Mouse (Mus musculus): ENCODE measurements around the gene Prkcsh. TPM values are rescaled to one million over a fixed set of nuclear protein-coding genes. Genes with fewer than 3 reads are reported as not detected.

Prkcsh gene
- polyA plus RNA-seq, 1 experiment from 2014 or later: 70.1 TPM

GRCm38 (mm10) chr9:21977972-21978371 lies 24.6 kb upstream of the Prkcsh start:
- WGBS: 34% methylated on average over 2 of the region's 2 CpGs
- DNase-seq (ENCODE audit: low spot score): no peak

GRCm38 (mm10) chr9:21978398-21979128 lies 24.0 kb upstream of the Prkcsh start:
- 91% methylated on average over 4 of the region's 4 CpGs for WGBS
- no peak overlapping the region for H3K27ac ChIP-seq
- no peak for ATAC-seq (ENCODE audit: low FRiP score)
- no peak for DNase-seq (ENCODE audit: low spot score)
- no peaks in the 10 kb centered on the region for H3K36me3 ChIP-seq (replicated peaks; ENCODE audit: control insufficient read depth, insufficient read depth)
- H3K27me3 ChIP-seq (ENCODE audit: control insufficient read depth, insufficient read depth, low read length): no peaks in the 10 kb centered on the region
- H3K4me2 ChIP-seq (replicated peaks): no peak overlapping the region
- no peaks in the 10 kb centered on the region for H3K9me3 ChIP-seq (ENCODE audit: control insufficient read depth, low read length)
- no peak overlapping the region for H3K9ac ChIP-seq
- H3K4me3 ChIP-seq (replicated peaks; ENCODE audit: low read length): no peak overlapping the region
- no peaks in the 10 kb centered on the region for H3K4me1 ChIP-seq (replicated peaks; ENCODE audit: control insufficient read depth, insufficient read depth, low read length)

More at GRCm38 (mm10) chr9:21977972-21978371, 24.6 kb upstream of the Prkcsh start:
- Histone ChIP-seq H3K9me3 (ENCODE audit: control insufficient read depth, low read length) (no peaks in the 10 kb centered on the region), H3K27me3 (ENCODE audit: control insufficient read depth, insufficient read depth, low read length) (no peaks in the 10 kb centered on the region), H3K27ac (no peak overlapping the region), H3K4me1 (replicated peaks; ENCODE audit: control insufficient read depth, insufficient read depth, low read length) (no peaks in the 10 kb centered on the region), H3K9ac (no peak overlapping the region), H3K4me3 (replicated peaks; ENCODE audit: low read length) (no peak overlapping the region), H3K36me3 (replicated peaks; ENCODE audit: control insufficient read depth, insufficient read depth) (no peaks in the 10 kb centered on the region), H3K4me2 (replicated peaks) (no peak overlapping the region)
- ATAC-seq (ENCODE audit: low FRiP score): no peak

GRCm38 (mm10) chr9:21983911-21984310 lies 18.7 kb upstream of the Prkcsh start:
- Histone ChIP-seq H3K9ac (no peak overlapping the region), H3K36me3 (replicated peaks; ENCODE audit: control insufficient read depth, insufficient read depth) (no peaks in the 10 kb centered on the region), H3K4me1 (replicated peaks; ENCODE audit: control insufficient read depth, insufficient read depth, low read length) (peaks cover 10% of the 10 kb centered on the region; the same call in 1 of the 2 replicates), H3K27me3 (ENCODE audit: control insufficient read depth, insufficient read depth, low read length) (peaks cover 28% of the 10 kb centered on the region), H3K4me2 (replicated peaks) (no peak overlapping the region), H3K4me3 (replicated peaks; ENCODE audit: low read length) (no peak overlapping the region), H3K27ac (no peak overlapping the region), H3K9me3 (ENCODE audit: control insufficient read depth, low read length) (no peaks in the 10 kb centered on the region)
- WGBS: 32% methylated on average over 3 of the region's 3 CpGs
- DNase-seq (ENCODE audit: low spot score): no peak
- no peak for ATAC-seq (ENCODE audit: low FRiP score)

DNA sequence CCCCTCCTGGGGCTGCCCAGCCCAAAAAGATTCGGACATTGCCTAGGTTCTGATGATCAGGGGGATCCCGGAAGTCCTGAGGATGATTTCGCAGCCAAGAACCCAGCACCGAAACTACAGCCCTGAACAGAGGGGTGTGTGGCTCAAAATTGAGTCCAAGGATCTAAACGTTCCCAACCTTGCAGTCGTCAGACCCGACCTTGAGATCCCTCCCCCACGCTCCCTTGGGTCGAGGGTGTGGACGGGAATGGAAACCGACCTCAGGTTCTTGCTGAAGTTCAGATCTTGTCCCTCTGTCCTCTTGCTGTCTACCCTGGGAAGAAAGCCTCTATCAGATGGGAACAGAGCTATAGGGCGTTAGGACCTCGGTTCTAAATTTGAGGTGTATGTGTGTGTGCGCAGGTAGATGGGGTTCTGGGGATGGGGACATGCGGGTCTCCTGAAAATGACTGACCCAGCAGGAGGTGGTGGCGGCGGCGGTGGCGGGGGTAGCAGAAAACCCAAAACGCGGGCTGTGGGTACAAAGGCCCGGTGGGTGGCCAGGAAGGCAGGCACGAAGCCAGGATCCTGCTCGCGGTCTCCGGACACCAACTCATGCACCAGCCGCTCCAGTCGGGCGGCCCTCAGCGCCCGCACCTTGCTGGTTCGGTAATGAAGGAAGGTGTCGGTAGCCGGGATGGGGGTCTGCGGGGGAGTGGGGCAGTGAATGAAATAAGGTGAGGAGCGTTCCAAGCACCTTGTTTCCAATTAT lies 14.8 kb upstream of the Prkcsh start:
- Histone ChIP-seq H3K27ac (no peak overlapping the region), H3K4me3 (replicated peaks; ENCODE audit: low read length) (peak overlapping the region; percentile 22), H3K4me1 (replicated peaks; ENCODE audit: control insufficient read depth, insufficient read depth, low read length) (peaks cover 18% of the 10 kb centered on the region; the same call in 1 of the 2 replicates), H3K36me3 (replicated peaks; ENCODE audit: control insufficient read depth, insufficient read depth) (no peaks in the 10 kb centered on the region), H3K9ac (no peak overlapping the region), H3K27me3 (ENCODE audit: control insufficient read depth, insufficient read depth, low read length) (peaks cover 58% of the 10 kb centered on the region), H3K4me2 (replicated peaks) (peak overlapping the region; percentile 49), H3K9me3 (ENCODE audit: control insufficient read depth, low read length) (no peaks in the 10 kb centered on the region)
- 8% methylated on average over 36 of the region's 36 CpGs for WGBS
- ATAC-seq (ENCODE audit: low FRiP score) (no peak), DNase-seq (ENCODE audit: low spot score) (no peak)

DNA sequence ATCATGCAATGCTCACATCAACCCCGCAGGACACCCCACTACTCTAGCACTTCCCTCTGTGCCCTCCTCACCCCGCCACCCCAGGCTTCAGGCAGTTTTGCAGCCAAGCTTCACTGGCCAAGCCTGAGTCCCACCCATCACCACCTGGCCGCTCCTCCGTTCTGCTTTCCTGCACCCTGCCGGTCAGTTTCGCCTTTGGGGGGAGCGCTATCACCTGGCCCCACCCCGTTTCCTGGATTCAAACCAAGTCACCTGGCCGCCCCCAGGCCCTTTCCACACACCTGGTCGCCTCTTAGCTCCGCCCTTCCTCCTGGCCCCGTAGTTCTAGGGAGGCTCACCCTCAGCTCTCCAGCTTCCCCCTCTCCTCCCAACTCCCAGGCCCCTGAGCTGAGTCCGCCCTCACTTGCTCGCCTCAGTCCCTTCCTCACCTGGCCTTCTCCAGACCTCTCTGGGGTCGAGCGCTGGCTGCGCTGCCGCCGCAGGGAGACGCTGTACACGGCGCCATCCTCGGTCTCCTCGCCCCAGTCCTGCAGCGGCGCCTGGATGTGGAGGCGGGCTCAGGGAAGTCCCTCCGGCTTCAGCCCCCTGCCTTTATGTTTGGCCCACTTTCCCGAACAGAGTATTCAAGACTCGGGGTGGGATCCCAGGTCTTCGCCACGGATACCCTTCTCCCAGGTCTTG lies 14.0 kb upstream of the Prkcsh start:
- peak overlapping the region; percentile 49 for H3K4me2 ChIP-seq (replicated peaks)
- peak overlapping the region; percentile 12 for H3K9ac ChIP-seq
- peaks cover 18% of the 10 kb centered on the region; the same call in 1 of the 2 replicates for H3K4me1 ChIP-seq (replicated peaks; ENCODE audit: control insufficient read depth, insufficient read depth, low read length)
- H3K9me3 ChIP-seq (ENCODE audit: control insufficient read depth, low read length): no peaks in the 10 kb centered on the region
- 1% methylated on average over 32 of the region's 32 CpGs for WGBS
- no peaks in the 10 kb centered on the region for H3K36me3 ChIP-seq (replicated peaks; ENCODE audit: control insufficient read depth, insufficient read depth)
- peaks cover 58% of the 10 kb centered on the region for H3K27me3 ChIP-seq (ENCODE audit: control insufficient read depth, insufficient read depth, low read length)
- H3K27ac ChIP-seq: no peak overlapping the region
- ATAC-seq (ENCODE audit: low FRiP score): no peak; the same call in 1 of the 2 replicates
- peak overlapping the region; percentile 22 for H3K4me3 ChIP-seq (replicated peaks; ENCODE audit: low read length)
- no peak for DNase-seq (ENCODE audit: low spot score)

- peak within 1 kb of the TSS; percentile 49 for H3K4me2 ChIP-seq (replicated peaks)
- DNase-seq (ENCODE audit: low spot score) (no peak), ATAC-seq (ENCODE audit: low FRiP score) (no peak)
- peak within 1 kb of the TSS; percentile 12 for H3K9ac ChIP-seq
- no peaks in the 10 kb centered on the region for H3K36me3 ChIP-seq (replicated peaks; ENCODE audit: control insufficient read depth, insufficient read depth)
- H3K27me3 ChIP-seq (ENCODE audit: control insufficient read depth, insufficient read depth, low read length): peaks cover 58% of the 10 kb centered on the region
- peaks cover 18% of the 10 kb centered on the region; the same call in 1 of the 2 replicates for H3K4me1 ChIP-seq (replicated peaks; ENCODE audit: control insufficient read depth, insufficient read depth, low read length)
- H3K27ac ChIP-seq: no peak within 1 kb of the TSS
- H3K4me3 ChIP-seq (replicated peaks; ENCODE audit: low read length): peak within 1 kb of the TSS; percentile 22
- WGBS: 1% methylated on average over 42 of the region's 42 CpGs
- no peaks in the 10 kb centered on the region for H3K9me3 ChIP-seq (ENCODE audit: control insufficient read depth, low read length)
Measured at GRCm38 (mm10) chr9:21989230-21990110, 13.1 kb upstream of the Prkcsh start, which contains the start of gene Rgl3. TSS of gene Rgl3 (minus strand) at chr9:21989446.

DNA sequence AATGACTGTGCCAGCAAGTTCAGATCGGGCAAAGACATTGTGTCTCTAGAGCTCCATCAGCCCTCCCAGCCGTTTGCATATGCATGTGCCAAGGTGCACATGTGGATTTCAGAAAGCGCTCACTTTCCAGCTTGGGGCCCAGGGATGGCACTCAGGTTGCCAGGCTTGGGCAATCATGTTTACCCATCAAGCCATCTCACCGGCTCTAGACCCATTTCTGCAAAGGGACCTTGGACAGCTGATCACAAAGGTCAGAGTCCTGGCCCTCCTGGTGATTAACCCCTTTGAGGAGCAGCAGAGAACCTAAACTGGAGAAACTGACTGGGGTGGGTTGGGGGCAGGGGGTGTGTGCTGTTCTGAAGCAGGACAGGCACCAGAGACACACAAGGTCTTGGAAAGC lies 10.4 kb upstream of the Prkcsh start:
- Histone ChIP-seq H3K27ac (no peak overlapping the region), H3K4me3 (replicated peaks; ENCODE audit: low read length) (no peak overlapping the region), H3K9me3 (ENCODE audit: control insufficient read depth, low read length) (no peaks in the 10 kb centered on the region), H3K4me2 (replicated peaks) (no peak overlapping the region), H3K27me3 (ENCODE audit: control insufficient read depth, insufficient read depth, low read length) (peaks cover 46% of the 10 kb centered on the region), H3K4me1 (replicated peaks; ENCODE audit: control insufficient read depth, insufficient read depth, low read length) (peaks cover 18% of the 10 kb centered on the region; the same call in 1 of the 2 replicates), H3K9ac (no peak overlapping the region), H3K36me3 (replicated peaks; ENCODE audit: control insufficient read depth, insufficient read depth) (no peaks in the 10 kb centered on the region)
- DNase-seq (ENCODE audit: low spot score) (no peak), ATAC-seq (ENCODE audit: low FRiP score) (no peak)
- 79% methylated on average over 4 of the region's 4 CpGs for WGBS

DNA sequence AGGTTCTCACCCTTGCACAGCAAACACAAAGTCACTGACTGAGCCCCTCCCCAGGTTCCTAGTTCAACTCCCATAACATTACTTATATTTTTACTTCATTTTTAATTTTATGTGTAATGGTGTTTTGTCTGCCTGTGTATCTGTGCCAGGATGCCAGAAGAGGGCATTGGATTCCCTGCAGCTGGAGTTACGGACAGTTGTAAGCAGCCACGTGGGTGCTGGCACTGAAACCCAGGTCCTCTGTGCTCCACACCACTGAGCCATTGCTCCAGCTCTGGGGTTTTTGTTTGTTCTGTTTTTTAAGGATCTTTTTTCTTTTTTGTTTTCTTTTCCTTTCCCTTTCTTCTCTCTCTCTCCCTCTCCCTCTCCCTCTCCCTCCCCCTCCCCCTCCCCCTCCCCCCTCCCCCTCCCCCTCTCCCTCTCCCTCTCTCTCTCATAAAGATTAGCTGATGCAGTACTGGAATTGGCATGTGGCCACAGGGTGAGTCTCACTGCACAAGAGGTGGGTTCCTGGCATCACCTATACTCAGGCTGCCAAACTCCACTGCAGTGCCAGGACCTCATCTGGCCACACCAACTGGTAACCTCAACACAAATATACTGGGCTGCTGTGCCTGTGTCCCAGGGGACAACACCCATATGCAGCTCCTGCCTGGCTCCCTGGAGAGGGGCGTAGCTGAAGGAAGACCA lies 6.3 kb upstream of the Prkcsh start:
- no peak overlapping the region for H3K4me3 ChIP-seq (replicated peaks; ENCODE audit: low read length)
- H3K4me1 ChIP-seq (replicated peaks; ENCODE audit: control insufficient read depth, insufficient read depth, low read length): no peaks in the 10 kb centered on the region
- H3K36me3 ChIP-seq (replicated peaks; ENCODE audit: control insufficient read depth, insufficient read depth): no peaks in the 10 kb centered on the region
- DNase-seq (ENCODE audit: low spot score) (no peak), ATAC-seq (ENCODE audit: low FRiP score) (no peak)
- no peaks in the 10 kb centered on the region for H3K9me3 ChIP-seq (ENCODE audit: control insufficient read depth, low read length)
- no peak overlapping the region for H3K4me2 ChIP-seq (replicated peaks)
- H3K27ac ChIP-seq: no peak overlapping the region
- peaks cover 6% of the 10 kb centered on the region for H3K27me3 ChIP-seq (ENCODE audit: control insufficient read depth, insufficient read depth, low read length)
- no peak overlapping the region for H3K9ac ChIP-seq
- 87% methylated on average over 3 of the region's 3 CpGs for WGBS
